Mouse (Mus musculus): ENCODE results near the gene Rnf26.

DNA sequence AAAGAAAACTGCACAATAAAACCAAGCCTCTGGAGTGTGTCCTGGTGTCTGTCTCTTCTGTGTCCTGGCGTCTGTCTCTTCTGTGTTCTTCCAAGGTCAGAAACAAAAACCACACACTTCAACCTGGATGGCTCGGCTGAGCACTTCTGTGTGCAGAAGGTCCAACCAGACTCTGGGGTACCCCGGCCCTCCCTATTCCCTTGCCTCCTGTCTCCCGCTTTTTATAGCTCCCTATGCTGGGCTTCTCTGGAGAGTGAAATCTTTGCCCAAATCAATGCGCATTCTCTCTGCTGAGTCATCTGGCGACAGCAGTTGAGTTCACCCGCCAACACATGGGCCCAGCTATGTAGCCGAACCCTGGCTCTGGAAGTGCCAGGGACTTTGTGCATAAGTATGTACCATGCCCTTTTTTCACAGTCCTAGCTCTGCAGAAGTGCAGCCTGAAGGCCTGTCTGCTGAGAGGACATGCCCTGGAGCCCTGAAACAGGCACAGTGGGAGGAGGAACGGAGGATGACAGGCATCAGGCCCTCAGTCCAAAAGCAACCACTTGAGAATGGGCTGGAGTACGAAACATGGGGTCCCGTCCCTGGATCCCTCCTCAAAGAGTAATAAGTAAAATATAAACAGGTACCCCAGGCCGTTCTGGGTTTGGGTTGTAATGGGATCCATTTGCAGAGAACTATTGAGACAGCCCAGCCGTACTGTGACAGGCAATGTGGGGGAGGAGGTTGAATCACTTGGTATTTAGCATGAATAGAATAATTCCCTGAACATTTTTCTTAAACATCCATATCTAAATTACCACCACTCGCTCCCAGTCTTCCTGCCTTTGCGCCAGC is 64.6 kb downstream of the Rnf26 start:
- TF ChIP-seq CTCF (IDR thresholded peaks at IDR 0.05; ENCODE audit: borderline replicate concordance, insufficient read depth, low read length): no peak
- peak; percentile 40 for TF ChIP-seq POLR2A (IDR thresholded peaks at IDR 0.05; ENCODE audit: low read depth, low read length)

All from embryonic fibroblast, embryonic 13.5 days (primary cell).